Mouse (Mus musculus) small intestine, adult 2 months (tissue): ENCODE results near the gene Olfr331.

ENCODE experiments used
- CTCF ChIP-seq: fragments of 200-500 bp; IDR thresholded peaks from 2 replicates; pipeline ENCODE4 v1.5.1; 2012; ENCODE audit warnings: low read depth, mild to moderate bottlenecking, control low read depth, inconsistent platforms, low read length, moderate library complexity, mixed read lengths; ENCODE audit not compliant: insufficient replicate concordance, insufficient read length; ENCODE audit errors: extremely low read depth
- POLR2A ChIP-seq: fragments of 200-500 bp; IDR thresholded peaks from 2 replicates; pipeline ENCODE4 v1.6.1; 2012; ENCODE audit warnings: low read depth, mild to moderate bottlenecking, control low read depth, inconsistent platforms, low read length, moderate library complexity

DNA sequence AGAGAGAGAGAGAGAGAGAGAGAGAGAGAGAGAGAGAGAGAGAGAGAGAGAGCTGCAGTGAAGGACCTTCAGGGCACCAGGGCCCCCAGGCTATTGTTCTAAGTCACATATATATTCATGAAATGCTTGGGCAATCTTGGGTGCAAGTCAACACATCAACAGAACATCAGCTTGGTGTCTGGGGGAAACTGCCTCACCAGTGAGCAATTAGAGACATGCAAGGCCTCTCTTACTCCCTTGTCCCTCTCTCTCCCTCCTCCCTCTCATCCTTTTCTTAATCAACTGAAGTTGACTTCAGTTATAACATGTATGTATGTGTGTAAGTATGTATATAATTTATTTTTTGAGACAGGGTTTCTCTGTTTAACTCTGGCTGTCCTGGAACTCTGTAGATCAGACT, 40.2 kb downstream of the Olfr331 start, which contains the start of gene Olfr30:
- TF ChIP-seq POLR2A: no peak
- TF ChIP-seq CTCF: no peak
